Mouse (Mus musculus): Measurements from ENCODE around the gene Rock2. TPM values are rescaled to one million over a fixed set of nuclear protein-coding genes. Genes with fewer than 3 reads are reported as not detected.

The Rock2 gene
- polyA plus RNA-seq, 1 experiment from 2014 or later, result 22.4 TPM

GRCm38 (mm10) chr12:16884534-16884933 lies 10.2 kb upstream of the Rock2 start:
- no peak overlapping the region for H3K4me2 ChIP-seq
- no peak for ATAC-seq (replicated peaks; ENCODE audit: insufficient number of reproducible peaks, insufficient read depth, low FRiP score, low read depth)
- no peak overlapping the region for H3K27ac ChIP-seq
- 88% methylated on average over 4 of the region's 4 CpGs for WGBS
- H3K27me3 ChIP-seq, result no peaks in the 10 kb centered on the region
- peaks cover 7% of the 10 kb centered on the region for H3K4me1 ChIP-seq (replicated peaks)
- H3K9ac ChIP-seq, result no peak overlapping the region
- no peaks in the 10 kb centered on the region for H3K36me3 ChIP-seq
- H3K9me3 ChIP-seq (replicated peaks), result no peaks in the 10 kb centered on the region
- H3K4me3 ChIP-seq, result no peak overlapping the region

DNA sequence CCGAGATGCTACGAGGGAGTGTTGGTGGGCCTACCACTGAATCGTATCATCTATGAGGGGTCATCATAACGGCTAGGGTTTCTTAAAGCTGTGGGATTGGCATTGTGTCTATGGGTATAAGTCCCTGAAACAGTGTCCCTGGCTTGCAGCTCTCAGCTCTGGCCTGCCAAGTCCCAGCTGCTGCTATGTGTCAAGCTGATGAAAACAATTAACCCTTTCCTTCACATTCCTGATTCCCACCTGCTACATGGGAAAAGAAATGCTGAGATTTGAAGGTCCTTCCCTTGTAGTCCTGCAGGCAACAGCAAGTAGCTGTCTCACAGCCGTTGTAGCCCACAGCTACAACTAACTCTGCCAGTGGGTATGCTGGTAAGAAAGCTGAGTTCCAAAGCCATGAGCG lies 8.3 kb upstream of the Rock2 start:
- no peak overlapping the region for H3K9ac ChIP-seq
- H3K27me3 ChIP-seq, result no peaks in the 10 kb centered on the region
- no peak overlapping the region for H3K27ac ChIP-seq
- H3K4me1 ChIP-seq (replicated peaks), result peaks cover 7% of the 10 kb centered on the region
- H3K9me3 ChIP-seq (replicated peaks), result no peaks in the 10 kb centered on the region
- 80% methylated on average over 6 of the region's 6 CpGs for WGBS
- ATAC-seq (replicated peaks; ENCODE audit: insufficient number of reproducible peaks, insufficient read depth, low FRiP score, low read depth), result no peak
- H3K4me2 ChIP-seq, result no peak overlapping the region
- no peaks in the 10 kb centered on the region for H3K36me3 ChIP-seq
- no peak overlapping the region for H3K4me3 ChIP-seq

DNA sequence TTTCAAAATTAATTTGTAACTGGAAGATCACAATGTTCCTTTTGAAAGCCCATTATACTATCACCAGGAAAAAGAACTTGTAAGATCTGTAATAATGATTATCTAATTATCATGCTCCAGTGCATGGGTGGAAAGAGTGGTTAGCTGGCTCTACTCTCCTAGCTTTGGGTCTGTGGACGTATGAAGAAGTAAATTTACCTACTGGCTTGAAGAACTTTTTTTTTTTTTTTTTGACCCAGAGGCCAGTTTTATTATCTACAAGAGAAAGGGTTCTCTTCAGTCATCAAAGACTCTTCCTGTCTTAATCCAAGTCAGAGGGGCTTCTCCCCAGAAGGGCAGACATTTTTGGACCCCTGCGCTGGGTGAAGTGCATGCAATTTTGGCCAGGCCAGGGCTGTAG lies 1.7 kb upstream of the Rock2 start:
- Histone ChIP-seq H3K9ac (no peak overlapping the region), H3K9me3 (replicated peaks) (no peaks in the 10 kb centered on the region), H3K36me3 (no peaks in the 10 kb centered on the region), H3K27me3 (no peaks in the 10 kb centered on the region), H3K4me2 (peak overlapping the region; percentile 88; the same call in 1 of the 2 replicates), H3K27ac (peak overlapping the region; percentile 99), H3K4me1 (replicated peaks) (peaks cover 19% of the 10 kb centered on the region), H3K4me3 (no peak overlapping the region)
- ATAC-seq (replicated peaks; ENCODE audit: insufficient number of reproducible peaks, insufficient read depth, low FRiP score, low read depth), result no peak
- WGBS, result 87% methylated on average over 2 of the region's 2 CpGs

- peak overlapping the region; percentile 88 for H3K4me2 ChIP-seq
- H3K36me3 ChIP-seq, result no peaks in the 10 kb centered on the region
- 4% methylated on average over 18 of the region's 18 CpGs for WGBS
- peak overlapping the region; percentile 99 for H3K27ac ChIP-seq
- no peaks in the 10 kb centered on the region for H3K9me3 ChIP-seq (replicated peaks)
- H3K9ac ChIP-seq, result peak overlapping the region; percentile 87
- H3K4me1 ChIP-seq (replicated peaks), result peaks cover 25% of the 10 kb centered on the region
- 0 out of 2 replicates have a peak, but pooled peaks have one; percentile 0 for ATAC-seq (replicated peaks; ENCODE audit: insufficient number of reproducible peaks, insufficient read depth, low FRiP score, low read depth)
- peak overlapping the region; percentile 82 for H3K4me3 ChIP-seq
- H3K27me3 ChIP-seq, result no peaks in the 10 kb centered on the region
Measured at GRCm38 (mm10) chr12:16893656-16894395, 869 bp upstream of the Rock2 start.

DNA sequence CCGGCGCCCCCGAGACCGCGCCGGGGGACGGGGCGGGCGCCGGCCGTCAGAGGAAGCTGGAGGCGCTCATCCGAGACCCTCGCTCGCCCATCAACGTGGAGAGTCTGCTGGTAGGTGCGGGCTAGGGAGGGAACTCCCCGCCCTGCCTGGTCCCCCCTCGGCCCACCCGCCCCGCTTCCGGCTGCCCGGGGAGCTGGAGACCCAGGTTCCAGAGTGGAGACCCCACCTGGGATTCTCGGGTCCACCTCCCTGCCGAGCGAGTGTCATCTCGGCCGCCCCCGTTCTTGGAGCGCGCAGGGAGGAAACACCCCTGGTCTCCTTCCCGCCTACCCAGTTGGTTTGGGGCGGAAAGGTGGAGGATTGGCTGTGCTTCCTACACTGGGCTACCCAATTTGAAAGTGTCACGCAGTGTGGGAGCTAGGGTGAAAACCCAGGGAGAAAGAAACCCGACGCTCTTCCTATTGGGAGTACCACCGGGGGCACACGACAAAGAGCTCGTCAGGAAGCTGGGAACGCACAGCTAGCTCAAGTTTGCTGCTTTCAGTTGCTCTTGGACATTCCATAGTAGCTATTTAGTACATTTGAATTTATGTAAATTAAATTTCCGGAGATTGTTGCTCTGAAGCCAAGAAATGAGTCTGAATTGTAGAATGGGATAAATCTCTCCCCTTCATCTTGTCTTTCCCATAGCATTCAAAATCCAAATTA lies 680 bp downstream of the Rock2 start:
- Histone ChIP-seq H3K9me3 (replicated peaks) (no peaks in the 10 kb centered on the region), H3K36me3 (no peaks in the 10 kb centered on the region), H3K27me3 (no peaks in the 10 kb centered on the region), H3K4me1 (replicated peaks) (peaks cover 27% of the 10 kb centered on the region), H3K9ac (peak overlapping the region; percentile 87), H3K4me2 (peak overlapping the region; percentile 88), H3K4me3 (peak overlapping the region; percentile 82), H3K27ac (peak overlapping the region; percentile 99)
- ATAC-seq (replicated peaks; ENCODE audit: insufficient number of reproducible peaks, insufficient read depth, low FRiP score, low read depth), result peak; percentile 16; the same call in 1 of the 2 replicates
- under 1% methylated on average over 27 of the region's 41 CpGs for WGBS

- Histone ChIP-seq H3K36me3 (no peaks in the 10 kb centered on the region), H3K4me2 (peak overlapping the region; percentile 88), H3K4me3 (peak overlapping the region; percentile 82), H3K27me3 (no peaks in the 10 kb centered on the region), H3K9me3 (replicated peaks) (no peaks in the 10 kb centered on the region), H3K4me1 (replicated peaks) (peaks cover 34% of the 10 kb centered on the region), H3K9ac (peak overlapping the region; percentile 87), H3K27ac (peak overlapping the region; percentile 99)
- WGBS, result 4% methylated on average over 8 of the region's 8 CpGs
- no peak for ATAC-seq (replicated peaks; ENCODE audit: insufficient number of reproducible peaks, insufficient read depth, low FRiP score, low read depth)
Measured at GRCm38 (mm10) chr12:16896073-16896789, 1.5 kb downstream of the Rock2 start.

DNA sequence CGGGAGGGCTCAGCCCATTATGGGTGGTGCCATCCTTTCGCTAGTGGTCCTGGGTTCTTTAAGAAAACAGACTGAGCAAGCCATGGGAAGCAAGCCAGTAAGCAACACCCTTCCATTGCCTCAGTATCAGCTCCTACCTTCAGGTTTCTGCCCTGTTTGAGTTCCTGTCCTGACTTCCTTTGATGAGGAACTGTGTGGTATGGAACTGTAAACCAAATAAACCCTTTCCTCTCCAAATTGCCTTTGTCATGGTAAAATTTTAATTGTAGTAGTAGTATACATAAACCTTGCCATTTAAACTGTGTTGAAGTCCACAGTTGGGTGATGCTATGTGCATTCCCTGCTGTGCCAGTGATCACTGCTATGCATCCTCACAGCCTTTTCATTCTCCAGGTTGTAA lies 2.5 kb downstream of the Rock2 start:
- ATAC-seq (replicated peaks; ENCODE audit: insufficient number of reproducible peaks, insufficient read depth, low FRiP score, low read depth), result no peak
- peak overlapping the region; percentile 88 for H3K4me2 ChIP-seq
- peaks cover 34% of the 10 kb centered on the region for H3K4me1 ChIP-seq (replicated peaks)
- no peaks in the 10 kb centered on the region for H3K27me3 ChIP-seq
- no peaks in the 10 kb centered on the region for H3K36me3 ChIP-seq
- WGBS, result 50% methylated on average over 2 of the region's 2 CpGs
- H3K27ac ChIP-seq, result peak overlapping the region; percentile 47; the same call in 1 of the 2 replicates
- no peaks in the 10 kb centered on the region for H3K9me3 ChIP-seq (replicated peaks)
- H3K9ac ChIP-seq, result no peak overlapping the region
- peak overlapping the region; percentile 82 for H3K4me3 ChIP-seq

DNA sequence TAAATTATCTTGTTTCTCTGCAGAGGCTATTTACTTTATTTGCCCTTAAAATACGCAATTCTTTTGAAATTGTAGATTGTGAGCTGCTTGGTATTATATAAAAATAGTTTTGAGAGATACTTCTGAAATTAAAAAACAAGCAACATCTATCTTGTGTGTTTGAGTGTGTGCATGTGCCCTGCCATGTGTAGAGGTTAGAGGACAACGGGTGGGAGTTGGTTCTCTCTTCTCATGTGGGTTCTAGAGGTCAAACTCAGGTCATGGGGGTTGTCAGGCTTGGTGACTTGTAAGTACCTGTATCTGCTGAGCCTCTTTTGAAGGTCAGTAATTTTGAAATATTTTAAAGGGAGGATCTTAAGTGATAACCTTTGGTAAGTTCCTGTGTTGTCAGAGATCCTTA lies 3.5 kb downstream of the Rock2 start:
- Histone ChIP-seq H3K9ac (no peak overlapping the region), H3K4me2 (peak overlapping the region; percentile 21; the same call in 1 of the 2 replicates), H3K27me3 (no peaks in the 10 kb centered on the region), H3K9me3 (replicated peaks) (no peaks in the 10 kb centered on the region), H3K27ac (no peak overlapping the region), H3K36me3 (no peaks in the 10 kb centered on the region), H3K4me1 (replicated peaks) (peaks cover 33% of the 10 kb centered on the region), H3K4me3 (no peak overlapping the region)
- whole genome bisulfite sequencing, result 49% methylated on average over 2 of the region's 2 CpGs
- no peak for ATAC-seq (replicated peaks; ENCODE audit: insufficient number of reproducible peaks, insufficient read depth, low FRiP score, low read depth)

- no peak overlapping the region for H3K9ac ChIP-seq
Measured at GRCm38 (mm10) chr12:16898790-16899189, 4.1 kb downstream of the Rock2 start.

DNA sequence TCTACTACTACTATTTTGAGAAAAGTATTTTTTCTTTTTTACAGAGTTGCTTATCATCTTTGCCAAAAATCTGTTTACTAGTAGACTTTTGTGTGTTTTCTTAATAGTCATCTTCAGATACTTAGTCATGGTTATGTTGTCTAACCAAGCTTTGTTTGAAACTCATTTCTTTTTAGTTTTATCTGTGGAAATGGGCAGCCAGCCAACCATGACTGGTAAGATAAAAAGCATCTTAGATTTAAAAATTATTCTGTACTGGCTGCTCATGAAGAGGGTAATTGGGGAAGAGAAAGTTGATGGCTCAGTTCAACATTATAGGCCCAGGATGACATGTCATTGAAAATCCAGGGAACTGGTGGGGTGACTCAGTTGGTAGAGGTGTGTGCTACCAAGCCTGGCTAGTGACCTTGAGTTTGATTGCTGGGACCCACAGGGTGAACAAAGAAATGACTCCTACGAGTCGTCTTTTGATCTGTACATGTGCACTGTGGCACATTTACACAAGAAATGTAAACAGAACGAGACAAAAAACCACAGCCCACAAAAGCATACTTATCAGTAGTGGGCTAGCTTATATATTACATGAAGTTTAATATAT lies 6.0 kb downstream of the Rock2 start:
- H3K4me1 ChIP-seq (replicated peaks), result peaks cover 27% of the 10 kb centered on the region
- H3K4me2 ChIP-seq, result no peak overlapping the region; the same call in 1 of the 2 replicates
- H3K27me3 ChIP-seq, result no peaks in the 10 kb centered on the region
- H3K9ac ChIP-seq, result no peak overlapping the region
- peak overlapping the region; percentile 59 for H3K27ac ChIP-seq
- H3K4me3 ChIP-seq, result no peak overlapping the region
- WGBS, result 28% methylated on average over 3 of the region's 3 CpGs
- no peak for ATAC-seq (replicated peaks; ENCODE audit: insufficient number of reproducible peaks, insufficient read depth, low FRiP score, low read depth)
- no peaks in the 10 kb centered on the region for H3K36me3 ChIP-seq
- H3K9me3 ChIP-seq (replicated peaks), result no peaks in the 10 kb centered on the region

More at GRCm38 (mm10) chr12:16898790-16899189, 4.1 kb downstream of the Rock2 start:
- H3K27me3 ChIP-seq, result no peaks in the 10 kb centered on the region
- peaks cover 28% of the 10 kb centered on the region for H3K4me1 ChIP-seq (replicated peaks)
- ATAC-seq (replicated peaks; ENCODE audit: insufficient number of reproducible peaks, insufficient read depth, low FRiP score, low read depth), result no peak
- no peak overlapping the region for H3K27ac ChIP-seq
- no peak overlapping the region for H3K4me3 ChIP-seq
- no peak overlapping the region for H3K4me2 ChIP-seq
- no peaks in the 10 kb centered on the region for H3K9me3 ChIP-seq (replicated peaks)
- H3K36me3 ChIP-seq, result no peaks in the 10 kb centered on the region

All from heart, embryonic 15.5 days (tissue).